Mouse (Mus musculus) kidney, adult 2 months (tissue): ENCODE measurements around the gene Birc5.

Experiments
- CTCF ChIP-seq: fragments of 200-500 bp; conservative IDR thresholded peaks from 2 replicates; pipeline ENCODE4 v1.5.1; 2011; ENCODE audit warnings: low read depth, mild to moderate bottlenecking, control low read depth, low read length, moderate library complexity, mixed read lengths; ENCODE audit not compliant: insufficient read depth, insufficient read length
- POLR2A ChIP-seq: fragments of 200-500 bp; IDR thresholded peaks from one replicate; pipeline ENCODE4 v1.6.1; 2011; ENCODE audit warnings: low read depth, low read length, control low read depth

DNA sequence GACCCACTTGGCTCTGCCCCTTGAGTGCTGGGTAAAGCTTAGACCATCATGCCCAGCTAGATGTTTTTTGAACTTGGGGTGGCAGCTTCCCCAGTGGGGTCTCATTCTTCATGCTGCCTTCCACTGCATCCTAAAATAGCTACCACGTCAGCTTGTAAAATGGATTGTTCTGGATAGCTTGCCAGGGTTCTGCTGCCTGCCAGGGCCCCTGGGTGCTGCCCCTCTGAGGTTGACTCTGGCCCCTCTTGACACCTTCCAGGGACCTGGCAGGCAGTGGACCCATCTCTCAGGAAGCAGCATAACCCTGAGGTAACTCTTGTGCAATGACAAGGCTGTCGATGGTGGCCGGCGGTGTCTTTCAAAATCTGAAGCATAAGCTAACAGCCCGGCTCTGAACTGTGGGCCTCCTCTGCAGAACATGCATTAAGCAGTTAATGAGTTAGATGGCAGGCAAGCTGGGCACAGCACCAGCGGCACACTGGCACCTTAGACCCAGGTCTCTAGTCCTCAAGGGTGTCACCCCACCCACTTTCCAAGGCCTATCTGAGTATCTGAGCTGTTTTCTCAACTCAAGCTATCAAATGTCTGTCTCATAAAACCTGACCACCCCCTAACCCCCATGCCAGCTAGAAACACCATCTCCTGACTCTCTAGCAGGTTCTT lies 34.2 kb upstream of the Birc5 start:
- TF ChIP-seq CTCF: no peak
- TF ChIP-seq POLR2A: no peak
